In genomic region chr17:42752173-42752572, GRCm38 (mm10) we compare ENCODE assay signal across 14 mouse cellular contexts. TPM values are rescaled to one million over a fixed set of nuclear protein-coding genes. Genes with fewer than 3 reads are reported as not detected.
DNase-seq lines count a peak whose midpoint lies in the region; ATAC-seq and TF ChIP-seq lines count a peak whose summit lies in the region.
"Had no signal": no experiment of that assay in that cellular context is flagged by ENCODE, and none has a peak within 500 bp of the region (broad histone marks: within the 10 kb centered on the region; RNA-seq: fewer than 3 reads in every experiment).

No protein-coding gene starts in this region.

- no peak overlapping the region for H3K27ac ChIP-seq in heart, embryonic 10.5 days
- no peak overlapping the region for H3K27ac ChIP-seq in liver, postnatal 0 days (ENCODE audit: low read depth)
- H3K27ac ChIP-seq: left cerebral cortex, adult 2 months; macrophage had no signal

- H3K4me3 ChIP-seq in heart, embryonic 10.5 days, result no peak overlapping the region
- no peak overlapping the region for H3K4me3 ChIP-seq in liver, postnatal 0 days (ENCODE audit: low read depth, low read length)
- H3K4me3 ChIP-seq: left cerebral cortex, adult 2 months had no signal

- H3K36me3 ChIP-seq in heart, embryonic 10.5 days, result no peaks in the 10 kb centered on the region
- no peaks in the 10 kb centered on the region for H3K36me3 ChIP-seq in liver, postnatal 0 days (replicated peaks; ENCODE audit: insufficient read depth, low read length)

- H3K4me1 ChIP-seq in heart, embryonic 10.5 days, result no peaks in the 10 kb centered on the region
- H3K4me1 ChIP-seq in liver, postnatal 0 days (ENCODE audit: insufficient read depth), result no peaks in the 10 kb centered on the region

- peak; percentile 42; the same call in 1 of the 2 replicates for TF ChIP-seq EP300 in liver, postnatal 0 days (IDR thresholded peaks at IDR 0.05; ENCODE audit: low read depth)

- WGBS in heart, embryonic 10.5 days, result 84% methylated on average over 2 of the region's 2 CpGs
- WGBS in liver, postnatal 0 days (ENCODE audit: insufficient replicate concordance), result 58% methylated on average over 2 of the region's 2 CpGs

- H3K9me3 ChIP-seq in heart, embryonic 10.5 days, result no peaks in the 10 kb centered on the region
- no peaks in the 10 kb centered on the region for H3K9me3 ChIP-seq in liver, postnatal 0 days (ENCODE audit: low read length)

- H3K4me2 ChIP-seq in liver, postnatal 0 days (ENCODE audit: low read depth, low read length), result no peak overlapping the region

- TF ChIP-seq CTCF in liver, postnatal 0 days (IDR thresholded peaks at IDR 0.05; ENCODE audit: low read depth), result no peak

- peak; percentile 48 for DNase-seq in heart, adult 8-10 months (ENCODE audit: low spot score)
- no peak for DNase-seq in heart, embryonic 10.5 days (ENCODE audit: low spot score)
- peak; percentile 7 for DNase-seq in ovary, postnatal 36 days (ENCODE audit: low spot score)
- no peak for DNase-seq in ovary, adult 18-20 months (ENCODE audit: low spot score)
- peak; percentile 40 for DNase-seq in liver, postnatal 0 days
- no peak for DNase-seq in frontal cortex, postnatal 25 days (ENCODE audit: low spot score in 2 of 2)
- DNase-seq in left cerebral cortex, postnatal 25 days (ENCODE audit: low spot score in 2 of 2), result no peak
- DNase-seq in yolk sac, embryonic 10.5 days (ENCODE audit: low spot score), result no peak
- DNase-seq: cerebellum, postnatal 36 days had no signal

- H3K9ac ChIP-seq in liver, postnatal 0 days (replicated peaks), result no peak overlapping the region

- intact Hi-C loops in left cerebral cortex, postnatal 25 days (cut with DNase I), result no loop called here

- H3K27me3 ChIP-seq in heart, embryonic 10.5 days (ENCODE audit: insufficient read depth, poor library complexity, severe bottlenecking), result no peaks in the 10 kb centered on the region
- H3K27me3 ChIP-seq in liver, postnatal 0 days (ENCODE audit: insufficient read depth, low read length), result no peaks in the 10 kb centered on the region

- peak; percentile 97 for ATAC-seq in liver, postnatal 0 days
- ATAC-seq: CD4-positive, CD25-positive, alpha-beta regulatory T cell, adult 4 months; intestine, embryonic 16.5 days had no signal

RNA-seq across cellular contexts. Expression of gene Adgrf2, which starts 10.2 kb away (rescaled TPM):
- total RNA-seq in heart, adult 8-10 months (2022), result under 1 TPM; 0.08 to 0.29 (median 0.16) TPM
- polyA plus RNA-seq in heart, embryonic 10.5 days (2016; fragmentation: Nextera tagmentation; extraction: Ambion mirVana), result 0.05 and 0.13 TPM in 2 replicates
- polyA plus RNA-seq in liver, postnatal 0 days (2015; fragmentation: Nextera tagmentation; extraction: Ambion mirVana), result not detected in 2 replicates
- total RNA-seq in left cerebral cortex, postnatal 25 days (2021), result 1 to 10 TPM in 1 of 2 experiments, under 1 TPM in 1; 0.60 to 1.0 TPM
- total RNA-seq: hematopoietic stem cell, adult 5-6 weeks had no signal
- polyA plus RNA-seq: CD4-positive, CD25-positive, alpha-beta regulatory T cell, adult 4 months; intestine, embryonic 16.5 days; macrophage had no signal

Comparison
In these comparisons a context has a peak if more than half of its experiments do, and no peak if none do; other contexts are left out.
1. DNase-seq: peak in heart, adult 8-10 months (single experiment), ovary, postnatal 36 days (single experiment) and liver, postnatal 0 days (single experiment); none in heart, embryonic 10.5 days (single experiment), ovary, adult 18-20 months (single experiment), frontal cortex, postnatal 25 days (0 of 2), left cerebral cortex, postnatal 25 days (0 of 2) and yolk sac, embryonic 10.5 days (single experiment).